Mouse (Mus musculus): ENCODE results near the gene Pcid2.

The Pcid2 gene

GRCm38 (mm10) chr8:13105087-13105881 is at the start of gene Pcid2, which contains the start of gene Cul4a:
Gene Pcid2 (minus strand): TSS chr8:13105459.
Gene Cul4a (plus strand): TSS chr8:13105621.
- peak; percentile 94 for DNase-seq

- no peak for DNase-seq
Measured at GRCm38 (mm10) chr8:13154099-13154498, 48.8 kb upstream of the Pcid2 start.

GRCm38 (mm10) chr8:13150929-13151328 is 45.7 kb upstream of the Pcid2 start:
- no peak for DNase-seq

GRCm38 (mm10) chr8:13149866-13150265 is 44.6 kb upstream of the Pcid2 start:
- no peak for DNase-seq

GRCm38 (mm10) chr8:13149287-13149686 is 44.0 kb upstream of the Pcid2 start:
- no peak for DNase-seq

- DNase-seq, result no peak
Measured at GRCm38 (mm10) chr8:13148476-13148875, 43.2 kb upstream of the Pcid2 start.

- no peak for DNase-seq
Measured at GRCm38 (mm10) chr8:13141681-13142080, 36.4 kb upstream of the Pcid2 start.

- no peak for DNase-seq
Measured at GRCm38 (mm10) chr8:13139641-13140182, 34.5 kb upstream of the Pcid2 start.

- DNase-seq, result peak in 1 of 2 experiments; percentile 46
Measured at GRCm38 (mm10) chr8:13132220-13132619, 27.0 kb upstream of the Pcid2 start.

GRCm38 (mm10) chr8:13124897-13125296 is 19.6 kb upstream of the Pcid2 start:
- DNase-seq, result no peak

GRCm38 (mm10) chr8:13122887-13123421 is 17.7 kb upstream of the Pcid2 start:
- DNase-seq, result no peak

GRCm38 (mm10) chr8:13120882-13121665 is 15.8 kb upstream of the Pcid2 start:
- no peak for DNase-seq

GRCm38 (mm10) chr8:13118516-13118915 is 13.3 kb upstream of the Pcid2 start:
- no peak for DNase-seq

GRCm38 (mm10) chr8:13117096-13117495 is 11.8 kb upstream of the Pcid2 start:
- DNase-seq, result no peak

GRCm38 (mm10) chr8:13113232-13113631 is 8.0 kb upstream of the Pcid2 start:
- DNase-seq, result no peak

- DNase-seq, result no peak
Measured at GRCm38 (mm10) chr8:13111917-13112316, 6.7 kb upstream of the Pcid2 start.

GRCm38 (mm10) chr8:13109416-13109960 is 4.2 kb upstream of the Pcid2 start:
- no peak for DNase-seq

GRCm38 (mm10) chr8:13108967-13109366 is 3.7 kb upstream of the Pcid2 start:
- DNase-seq, result no peak

- no peak for DNase-seq
Measured at GRCm38 (mm10) chr8:13107990-13108638, 2.9 kb upstream of the Pcid2 start.

GRCm38 (mm10) chr8:13105908-13106551 is 771 bp upstream of the Pcid2 start:
- DNase-seq, result no peak

GRCm38 (mm10) chr8:13104691-13105086 is 570 bp downstream of the Pcid2 start:
- peak; percentile 80 to 88 for DNase-seq

GRCm38 (mm10) chr8:13077542-13077941 is 27.7 kb downstream of the Pcid2 start:
- no peak for DNase-seq

All from spleen, adult 18-20 months (tissue).